Mouse (Mus musculus) kidney, embryonic 14.5 days (tissue): ENCODE results near the gene Kyat3. TPM values are rescaled to one million over a fixed set of nuclear protein-coding genes. Genes with fewer than 3 reads are reported as not detected.

Experiments
- ATAC-seq: fragments of 200-750 bp; cut with Nextera tagmentation; 2 replicates; pipeline ENCODE4 v1.8.0; 2017; ENCODE audit warnings: moderate number of reproducible peaks, mild to moderate bottlenecking, moderate TSS enrichment, moderate library complexity; ENCODE audit not compliant: low FRiP score, low TSS enrichment
- H3K27ac ChIP-seq: fragments of 300-500 bp; sonication (generic); 2 replicates; pipeline ENCODE4 v1.5.1; 2014; ENCODE audit warnings: low read depth, mild to moderate bottlenecking, low read length, moderate library complexity, mixed read lengths
- H3K27me3 ChIP-seq: fragments of 300-500 bp; sonication (generic); 2 replicates; pipeline ENCODE4 v1.6.1; 2014; ENCODE audit warnings: mild to moderate bottlenecking, low read length; ENCODE audit not compliant: control insufficient read depth, insufficient read depth
- H3K36me3 ChIP-seq: fragments of 300-500 bp; sonication (generic); 2 replicates; pipeline ENCODE4 v1.6.1; 2014; ENCODE audit warnings: low read length, mixed read lengths; ENCODE audit not compliant: control insufficient read depth, insufficient read depth
- H3K4me1 ChIP-seq: fragments of 300-500 bp; sonication (generic); 2 replicates; pipeline ENCODE4 v1.6.1; 2014; ENCODE audit warnings: low read length, mixed read lengths; ENCODE audit not compliant: control insufficient read depth, insufficient read depth
- H3K4me2 ChIP-seq: fragments of 300-500 bp; sonication (generic); replicated peaks from 2 replicates; pipeline ENCODE4 v1.6.1; 2014; ENCODE audit warnings: low read depth, mild to moderate bottlenecking, low read length
- H3K4me3 ChIP-seq: fragments of 300-500 bp; sonication (generic); 2 replicates; pipeline ENCODE4 v1.5.1; 2014; ENCODE audit warnings: mild to moderate bottlenecking, low read length
- H3K9ac ChIP-seq: fragments of 300-500 bp; sonication (generic); 2 replicates; pipeline ENCODE4 v1.6.1; 2014; ENCODE audit warnings: low read depth, mild to moderate bottlenecking, low read length, moderate library complexity
- H3K9me3 ChIP-seq: fragments of 300-500 bp; sonication (generic); 2 replicates; pipeline ENCODE4 v1.6.1; 2016; ENCODE audit warnings: low read length; ENCODE audit not compliant: control insufficient read depth
- WGBS: fragments of 180-500 bp; shearing (Covaris S2); extraction: QIAGEN DNeasy Blood & Tissue Kit; methylation state at CpG from one replicate; pipeline ENCODE4 v1.1.7; 2014; 5-methylcytosine and 5-hydroxymethylcytosine counted together
- polyA plus RNA-seq: library from polyadenylated mRNA; unstranded; fragments of >200 nt; fragmentation: Nextera tagmentation; extraction: Ambion mirVana; gene quantifications from 2 replicates; pipeline ENCODE4 v1.2.1, GENCODE M21; 2014

Gene Kyat3
- polyA plus RNA-seq, 1 experiment from 2014 or later: 24.5 TPM

GRCm38 (mm10) chr3:142764995-142765777, 64.3 kb downstream of the Kyat3 start, which contains the start of gene Gtf2b:
Gtf2b (plus strand) TSS chr3:142765045.
- H3K9me3 ChIP-seq: no peaks in the 10 kb centered on the region
- WGBS: under 1% methylated on average over 64 of the region's 64 CpGs
- H3K36me3 ChIP-seq: no peaks in the 10 kb centered on the region
- peak within 1 kb of the TSS; percentile 79 for H3K4me3 ChIP-seq
- peak within 1 kb of the TSS; percentile 85 for H3K9ac ChIP-seq
- H3K27me3 ChIP-seq: no peaks in the 10 kb centered on the region
- H3K4me1 ChIP-seq: peaks cover 10% of the 10 kb centered on the region
- peak within 1 kb of the TSS; percentile 90 for H3K4me2 ChIP-seq
- ATAC-seq: peak; percentile 99
- 0 out of 2 replicates have a peak within 1 kb of the TSS, but pooled peaks have one; percentile 31 for H3K27ac ChIP-seq

DNA sequence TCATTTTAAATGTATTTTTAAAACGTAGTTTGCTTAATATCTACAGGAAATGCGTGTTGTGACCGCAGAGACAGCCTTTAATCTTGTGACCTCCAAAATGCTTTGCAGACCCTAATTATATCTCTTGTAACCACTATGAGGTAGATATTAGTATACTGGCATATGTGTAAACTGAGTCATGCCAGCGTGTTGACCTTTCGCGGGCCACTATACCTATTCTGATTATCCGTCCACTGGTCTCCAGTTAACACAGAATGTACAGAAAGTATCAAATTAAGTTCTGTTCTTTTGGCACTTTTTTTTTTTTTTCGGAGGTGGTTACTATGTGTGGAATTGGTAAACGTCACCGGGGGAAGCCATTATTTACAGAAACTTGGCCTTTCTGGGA, 64.9 kb downstream of the Kyat3 start:
- ATAC-seq: no peak
- 23% methylated on average over 10 of the region's 10 CpGs for WGBS

DNA sequence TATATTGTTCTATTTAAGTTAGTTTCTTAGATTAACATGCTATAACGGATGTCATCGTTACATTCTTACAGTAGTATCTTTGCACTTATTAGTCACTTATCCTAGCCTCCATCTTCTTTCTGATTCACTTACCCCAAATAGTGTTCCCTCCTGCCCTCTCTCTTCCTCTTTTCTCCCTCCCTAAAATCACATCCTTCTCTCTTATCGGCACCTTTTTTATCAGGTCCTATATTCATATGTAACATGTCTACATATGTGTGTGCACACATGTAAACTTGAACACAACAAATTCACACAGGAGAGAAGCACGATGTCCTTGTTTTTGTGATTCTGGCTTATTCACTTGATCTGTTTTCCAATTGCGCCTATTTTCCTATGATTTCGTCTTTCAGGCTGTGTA, 67.6 kb downstream of the Kyat3 start:
- peaks cover 14% of the 10 kb centered on the region; the same call in 1 of the 2 replicates for H3K36me3 ChIP-seq
- ATAC-seq: no peak
- no peak overlapping the region for H3K9ac ChIP-seq
- H3K4me3 ChIP-seq: no peak overlapping the region
- H3K4me1 ChIP-seq: peaks cover 10% of the 10 kb centered on the region
- H3K27ac ChIP-seq: no peak overlapping the region
- no peaks in the 10 kb centered on the region for H3K9me3 ChIP-seq
- no peak overlapping the region for H3K4me2 ChIP-seq
- H3K27me3 ChIP-seq: no peaks in the 10 kb centered on the region
- WGBS: 94% methylated on average over 6 of the region's 6 CpGs

More for the DNA sequence above, 64.9 kb downstream of the Kyat3 start:
- Histone ChIP-seq H3K4me2 (peak overlapping the region; percentile 90), H3K9me3 (no peaks in the 10 kb centered on the region), H3K36me3 (no peaks in the 10 kb centered on the region), H3K27me3 (no peaks in the 10 kb centered on the region), H3K4me3 (peak overlapping the region; percentile 79), H3K27ac (no peak overlapping the region), H3K9ac (peak overlapping the region; percentile 85), H3K4me1 (peaks cover 10% of the 10 kb centered on the region)

DNA sequence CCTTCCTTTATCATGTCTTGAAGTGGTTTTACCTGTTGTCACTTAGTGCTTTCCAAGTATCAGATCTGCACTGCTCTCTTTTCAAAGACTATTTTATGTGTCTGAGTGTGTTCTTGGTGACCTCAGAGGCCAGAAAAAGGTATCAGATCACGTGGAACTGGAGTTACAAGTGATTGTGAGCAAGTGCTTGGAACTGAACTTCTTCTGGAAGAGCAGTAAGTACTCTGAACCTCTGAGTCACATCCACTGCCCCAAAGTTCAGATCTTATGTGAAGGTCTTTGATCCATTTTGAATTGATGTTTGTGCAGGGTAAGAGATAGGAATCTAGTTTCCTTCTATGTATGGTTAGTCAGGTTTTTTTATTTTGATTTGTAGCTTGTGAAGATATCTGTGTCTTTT, 69.7 kb downstream of the Kyat3 start:
- no peak overlapping the region for H3K4me3 ChIP-seq
- ATAC-seq: no peak
- H3K9ac ChIP-seq: no peak overlapping the region
- WGBS: 19% methylated on average over 1 of the region's 1 CpGs
- H3K9me3 ChIP-seq: no peaks in the 10 kb centered on the region
- peaks cover 20% of the 10 kb centered on the region for H3K36me3 ChIP-seq
- H3K4me2 ChIP-seq: no peak overlapping the region
- H3K27me3 ChIP-seq: no peaks in the 10 kb centered on the region
- no peak overlapping the region for H3K27ac ChIP-seq
- H3K4me1 ChIP-seq: peaks cover 10% of the 10 kb centered on the region

- Histone ChIP-seq H3K4me3 (no peak overlapping the region), H3K9ac (no peak overlapping the region), H3K9me3 (no peaks in the 10 kb centered on the region), H3K36me3 (peaks cover 37% of the 10 kb centered on the region), H3K27me3 (no peaks in the 10 kb centered on the region), H3K4me2 (no peak overlapping the region), H3K27ac (no peak overlapping the region), H3K4me1 (no peaks in the 10 kb centered on the region)
- WGBS: 83% methylated on average over 4 of the region's 4 CpGs
- ATAC-seq: no peak
Observed at GRCm38 (mm10) chr3:142773538-142774191, 72.8 kb downstream of the Kyat3 start.

- no peaks in the 10 kb centered on the region for H3K9me3 ChIP-seq
- no peak overlapping the region for H3K9ac ChIP-seq
- no peaks in the 10 kb centered on the region for H3K27me3 ChIP-seq
- no peak overlapping the region for H3K4me2 ChIP-seq
- WGBS: 77% methylated on average over 3 of the region's 3 CpGs
- no peaks in the 10 kb centered on the region for H3K4me1 ChIP-seq
- no peak overlapping the region for H3K27ac ChIP-seq
- H3K4me3 ChIP-seq: no peak overlapping the region
- peaks cover 67% of the 10 kb centered on the region for H3K36me3 ChIP-seq
- ATAC-seq: no peak
Observed at GRCm38 (mm10) chr3:142777227-142777626, 76.4 kb downstream of the Kyat3 start.

DNA sequence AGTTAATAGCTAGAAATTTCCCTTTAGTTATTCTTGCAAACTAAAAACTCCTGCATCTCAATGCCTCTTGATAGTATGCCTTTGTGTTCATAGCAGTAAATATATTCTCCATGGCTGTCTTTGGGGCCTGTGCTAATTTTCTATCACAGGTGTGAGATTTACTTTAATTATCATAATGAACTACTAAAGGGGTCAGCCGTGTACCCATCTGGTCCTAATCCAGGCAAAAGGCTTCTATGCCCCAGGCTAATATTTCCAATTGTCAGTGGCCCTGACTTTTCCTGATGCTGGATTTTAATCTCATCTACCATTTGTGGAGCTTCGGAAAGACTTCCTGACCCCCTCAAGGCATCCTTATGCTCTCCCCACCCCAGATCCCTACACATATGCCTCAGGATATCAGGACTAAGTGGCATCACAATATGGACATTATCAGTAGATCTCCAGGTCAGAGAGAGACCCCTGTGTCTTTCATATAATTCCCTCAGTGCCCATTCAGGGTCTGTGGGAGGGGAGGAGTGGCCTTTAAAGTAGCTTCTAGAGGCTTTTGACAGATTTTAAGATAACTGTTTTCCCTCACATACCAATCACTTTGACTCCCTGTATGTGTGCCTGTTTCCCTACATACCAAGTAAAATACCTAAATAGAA, 85.7 kb downstream of the Kyat3 start:
- Histone ChIP-seq H3K4me3 (no peak overlapping the region), H3K27ac (no peak overlapping the region), H3K9ac (no peak overlapping the region), H3K36me3 (peaks cover 49% of the 10 kb centered on the region), H3K4me2 (no peak overlapping the region), H3K4me1 (no peaks in the 10 kb centered on the region), H3K27me3 (no peaks in the 10 kb centered on the region), H3K9me3 (no peaks in the 10 kb centered on the region)
- 82% methylated on average over 2 of the region's 2 CpGs for WGBS
- no peak for ATAC-seq

- H3K4me3 ChIP-seq: no peak overlapping the region
- 92% methylated on average over 3 of the region's 3 CpGs for WGBS
- no peaks in the 10 kb centered on the region for H3K9me3 ChIP-seq
- no peaks in the 10 kb centered on the region for H3K4me1 ChIP-seq
- H3K27ac ChIP-seq: no peak overlapping the region
- no peak overlapping the region for H3K9ac ChIP-seq
- no peak for ATAC-seq
- no peaks in the 10 kb centered on the region for H3K27me3 ChIP-seq
- no peak overlapping the region for H3K4me2 ChIP-seq
- H3K36me3 ChIP-seq: peaks cover 69% of the 10 kb centered on the region
Observed at GRCm38 (mm10) chr3:142795587-142795986, 94.7 kb downstream of the Kyat3 start.
